Mouse (Mus musculus) limb, embryonic 12.5 days (tissue): ENCODE measurements at regions not wholly inside any gene's neighbourhood (a gene's known extent, or its start where the extent isn't known, plus 50 kb on each side); places are given as distances from the start of the nearest gene placed in this dataset.

Source experiments
- ATAC-seq: fragments of 200-750 bp; cut with Nextera tagmentation; 2 replicates; pipeline ENCODE4 v1.8.0; 2017; ENCODE audit warnings: low read depth, moderate TSS enrichment; ENCODE audit not compliant: insufficient number of reproducible peaks, insufficient read depth, low FRiP score, low TSS enrichment
- H3K27ac ChIP-seq: fragments of 300-500 bp; sonication (generic); 2 replicates; pipeline ENCODE4 v1.5.1; 2016; ENCODE audit warnings: mild to moderate bottlenecking, moderate library complexity
- H3K27me3 ChIP-seq: fragments of 300-500 bp; sonication (generic); 2 replicates; pipeline ENCODE4 v1.6.1; 2016; ENCODE audit warnings: mild to moderate bottlenecking, moderate library complexity
- H3K36me3 ChIP-seq: fragments of 300-500 bp; sonication (generic); 2 replicates; pipeline ENCODE4 v1.6.1; 2016; ENCODE audit warnings: mild to moderate bottlenecking, moderate library complexity
- H3K4me1 ChIP-seq: fragments of 300-500 bp; sonication (generic); replicated peaks from 2 replicates; pipeline ENCODE4 v1.6.1; 2016
- H3K4me2 ChIP-seq: fragments of 300-500 bp; sonication (generic); 2 replicates; pipeline ENCODE4 v1.6.1; 2016; ENCODE audit warnings: mild to moderate bottlenecking, moderate library complexity
- H3K4me3 ChIP-seq: fragments of 300-500 bp; sonication (generic); replicated peaks from 2 replicates; pipeline ENCODE4 v1.5.1; 2016; ENCODE audit warnings: mild to moderate bottlenecking
- H3K9ac ChIP-seq: fragments of 300-500 bp; sonication (generic); replicated peaks from 2 replicates; pipeline ENCODE4 v1.6.1; 2016; ENCODE audit warnings: mild to moderate bottlenecking, moderate library complexity
- H3K9me3 ChIP-seq: fragments of 300-500 bp; sonication (generic); 2 replicates; pipeline ENCODE4 v1.6.1; 2016; ENCODE audit warnings: mild to moderate bottlenecking, moderate library complexity
- WGBS: fragments of 180-500 bp; shearing (Covaris S2); methylation state at CpG from one replicate; pipeline ENCODE4 v1.1.7; 2016; 5-methylcytosine and 5-hydroxymethylcytosine counted together

GRCm38 (mm10) chr13:110741576-110742206 lies 346.8 kb downstream of the Plk2 start:
- no peak overlapping the region for H3K4me2 ChIP-seq
- H3K9me3 ChIP-seq = no peaks in the 10 kb centered on the region
- ATAC-seq = no peak
- H3K4me1 ChIP-seq = no peaks in the 10 kb centered on the region
- 83% methylated on average over 11 of the region's 11 CpGs for WGBS
- H3K4me3 ChIP-seq = no peak overlapping the region
- H3K36me3 ChIP-seq = no peaks in the 10 kb centered on the region
- no peak overlapping the region for H3K27ac ChIP-seq
- H3K9ac ChIP-seq = no peak overlapping the region
- H3K27me3 ChIP-seq = no peaks in the 10 kb centered on the region

- no peaks in the 10 kb centered on the region for H3K27me3 ChIP-seq
- no peaks in the 10 kb centered on the region for H3K36me3 ChIP-seq
- H3K4me1 ChIP-seq = no peaks in the 10 kb centered on the region
- H3K9ac ChIP-seq = no peak overlapping the region
- H3K4me2 ChIP-seq = no peak overlapping the region
- ATAC-seq = no peak
- H3K4me3 ChIP-seq = no peak overlapping the region
- no peaks in the 10 kb centered on the region for H3K9me3 ChIP-seq
- 57% methylated on average over 6 of the region's 6 CpGs for WGBS
- no peak overlapping the region for H3K27ac ChIP-seq
Observed at GRCm38 (mm10) chr13:110747223-110747868, 352.5 kb downstream of the Plk2 start.

GRCm38 (mm10) chr13:110752746-110753145 lies 357.9 kb downstream of the Plk2 start:
- Histone ChIP-seq H3K36me3 (no peaks in the 10 kb centered on the region), H3K4me3 (no peak overlapping the region), H3K27me3 (no peaks in the 10 kb centered on the region), H3K4me1 (no peaks in the 10 kb centered on the region), H3K4me2 (no peak overlapping the region), H3K27ac (no peak overlapping the region), H3K9me3 (no peaks in the 10 kb centered on the region), H3K9ac (no peak overlapping the region)
- 86% methylated on average over 4 of the region's 4 CpGs for WGBS
- ATAC-seq = no peak

- no peaks in the 10 kb centered on the region for H3K9me3 ChIP-seq
- no peak for ATAC-seq
- no peak overlapping the region for H3K27ac ChIP-seq
- H3K4me2 ChIP-seq = no peak overlapping the region
- 86% methylated on average over 9 of the region's 9 CpGs for WGBS
- no peak overlapping the region for H3K4me3 ChIP-seq
- H3K9ac ChIP-seq = no peak overlapping the region
- no peaks in the 10 kb centered on the region for H3K36me3 ChIP-seq
- no peaks in the 10 kb centered on the region for H3K4me1 ChIP-seq
- no peaks in the 10 kb centered on the region for H3K27me3 ChIP-seq
Observed at GRCm38 (mm10) chr13:110754548-110754947, 359.7 kb downstream of the Plk2 start.

- ATAC-seq = no peak
- H3K4me2 ChIP-seq = no peak overlapping the region
- no peak overlapping the region for H3K27ac ChIP-seq
- H3K36me3 ChIP-seq = no peaks in the 10 kb centered on the region
- 86% methylated on average over 2 of the region's 2 CpGs for WGBS
- no peaks in the 10 kb centered on the region for H3K9me3 ChIP-seq
- no peaks in the 10 kb centered on the region for H3K4me1 ChIP-seq
- H3K4me3 ChIP-seq = no peak overlapping the region
- H3K9ac ChIP-seq = no peak overlapping the region
- H3K27me3 ChIP-seq = no peaks in the 10 kb centered on the region
Observed at GRCm38 (mm10) chr13:110756877-110757276, 362.0 kb downstream of the Plk2 start.

- H3K4me3 ChIP-seq = no peak overlapping the region
- ATAC-seq = no peak
- no peaks in the 10 kb centered on the region for H3K36me3 ChIP-seq
Observed at GRCm38 (mm10) chr13:110769210-110769609, 374.4 kb downstream of the Plk2 start.

GRCm38 (mm10) chr13:110775251-110775650 lies 380.4 kb downstream of the Plk2 start:
- Histone ChIP-seq H3K4me1 (no peaks in the 10 kb centered on the region), H3K27ac (no peak overlapping the region), H3K4me3 (no peak overlapping the region), H3K9me3 (no peaks in the 10 kb centered on the region), H3K27me3 (no peaks in the 10 kb centered on the region), H3K36me3 (no peaks in the 10 kb centered on the region), H3K9ac (no peak overlapping the region), H3K4me2 (no peak overlapping the region)
- ATAC-seq = no peak

More at GRCm38 (mm10) chr13:110769210-110769609, 374.4 kb downstream of the Plk2 start:
- no peak overlapping the region for H3K4me2 ChIP-seq
- H3K9ac ChIP-seq = no peak overlapping the region
- peaks cover 3% of the 10 kb centered on the region; the same call in 1 of the 2 replicates for H3K4me1 ChIP-seq
- H3K9me3 ChIP-seq = no peaks in the 10 kb centered on the region
- H3K27me3 ChIP-seq = no peaks in the 10 kb centered on the region
- H3K27ac ChIP-seq = no peak overlapping the region

- H3K36me3 ChIP-seq = no peaks in the 10 kb centered on the region
- H3K27ac ChIP-seq = no peak overlapping the region
- no peaks in the 10 kb centered on the region for H3K27me3 ChIP-seq
- no peak overlapping the region for H3K4me2 ChIP-seq
- no peaks in the 10 kb centered on the region; the same call in 1 of the 2 replicates for H3K4me1 ChIP-seq
- ATAC-seq = no peak
- H3K4me3 ChIP-seq = no peak overlapping the region
- no peaks in the 10 kb centered on the region for H3K9me3 ChIP-seq
- H3K9ac ChIP-seq = no peak overlapping the region
- 52% methylated on average over 12 of the region's 12 CpGs for WGBS
Observed at GRCm38 (mm10) chr13:110784162-110784785, 389.4 kb downstream of the Plk2 start.

- WGBS = 30% methylated on average over 5 of the region's 5 CpGs
- no peak for ATAC-seq
- H3K4me1 ChIP-seq = no peaks in the 10 kb centered on the region; the same call in 1 of the 2 replicates
- H3K27me3 ChIP-seq = no peaks in the 10 kb centered on the region
- no peak overlapping the region for H3K4me2 ChIP-seq
- no peaks in the 10 kb centered on the region for H3K9me3 ChIP-seq
- H3K9ac ChIP-seq = no peak overlapping the region
- no peak overlapping the region for H3K4me3 ChIP-seq
- H3K27ac ChIP-seq = no peak overlapping the region
- H3K36me3 ChIP-seq = no peaks in the 10 kb centered on the region
Observed at GRCm38 (mm10) chr13:110784822-110785221, 390.0 kb downstream of the Plk2 start.

GRCm38 (mm10) chr13:110798313-110798712 lies 403.5 kb downstream of the Plk2 start:
- WGBS = 64% methylated on average over 7 of the region's 7 CpGs
- Histone ChIP-seq H3K27ac (no peak overlapping the region), H3K9me3 (no peaks in the 10 kb centered on the region), H3K9ac (no peak overlapping the region), H3K4me2 (no peak overlapping the region), H3K27me3 (no peaks in the 10 kb centered on the region), H3K4me1 (no peaks in the 10 kb centered on the region; the same call in 1 of the 2 replicates), H3K36me3 (no peaks in the 10 kb centered on the region), H3K4me3 (no peak overlapping the region)
- ATAC-seq = no peak

- no peaks in the 10 kb centered on the region for H3K9me3 ChIP-seq
- no peak overlapping the region for H3K4me3 ChIP-seq
- no peaks in the 10 kb centered on the region; the same call in 1 of the 2 replicates for H3K4me1 ChIP-seq
- no peaks in the 10 kb centered on the region for H3K27me3 ChIP-seq
- WGBS = 59% methylated on average over 6 of the region's 6 CpGs
- H3K36me3 ChIP-seq = no peaks in the 10 kb centered on the region
- H3K27ac ChIP-seq = no peak overlapping the region
- no peak overlapping the region for H3K9ac ChIP-seq
- no peak overlapping the region for H3K4me2 ChIP-seq
- no peak for ATAC-seq
Observed at GRCm38 (mm10) chr13:110802841-110803240, 408.0 kb downstream of the Plk2 start.
